Mouse (Mus musculus) ES-E14 (cell line): Measurements from ENCODE around the gene Gmppa.

Experiments
- CHD2 ChIP-seq: IDR thresholded peaks from 2 replicates; pipeline ENCODE4 v1.6.1; 2014; ENCODE audit warnings: mild to moderate bottlenecking, low read depth, low read length, inconsistent platforms
- HCFC1 ChIP-seq: IDR thresholded peaks from 2 replicates; pipeline ENCODE4 v1.6.1; 2012; ENCODE audit warnings: low read length, inconsistent platforms, borderline replicate concordance; ENCODE audit not compliant: insufficient read depth
- MAFK ChIP-seq: IDR thresholded peaks from 2 replicates; pipeline ENCODE4 v1.6.1; 2014; ENCODE audit warnings: mild to moderate bottlenecking, low read depth, low read length, inconsistent platforms; ENCODE audit not compliant: insufficient read depth
- ZNF384 ChIP-seq: IDR thresholded peaks from 2 replicates; pipeline ENCODE4 v1.6.1; 2012; ENCODE audit warnings: low read depth, low read length, inconsistent platforms

DNA sequence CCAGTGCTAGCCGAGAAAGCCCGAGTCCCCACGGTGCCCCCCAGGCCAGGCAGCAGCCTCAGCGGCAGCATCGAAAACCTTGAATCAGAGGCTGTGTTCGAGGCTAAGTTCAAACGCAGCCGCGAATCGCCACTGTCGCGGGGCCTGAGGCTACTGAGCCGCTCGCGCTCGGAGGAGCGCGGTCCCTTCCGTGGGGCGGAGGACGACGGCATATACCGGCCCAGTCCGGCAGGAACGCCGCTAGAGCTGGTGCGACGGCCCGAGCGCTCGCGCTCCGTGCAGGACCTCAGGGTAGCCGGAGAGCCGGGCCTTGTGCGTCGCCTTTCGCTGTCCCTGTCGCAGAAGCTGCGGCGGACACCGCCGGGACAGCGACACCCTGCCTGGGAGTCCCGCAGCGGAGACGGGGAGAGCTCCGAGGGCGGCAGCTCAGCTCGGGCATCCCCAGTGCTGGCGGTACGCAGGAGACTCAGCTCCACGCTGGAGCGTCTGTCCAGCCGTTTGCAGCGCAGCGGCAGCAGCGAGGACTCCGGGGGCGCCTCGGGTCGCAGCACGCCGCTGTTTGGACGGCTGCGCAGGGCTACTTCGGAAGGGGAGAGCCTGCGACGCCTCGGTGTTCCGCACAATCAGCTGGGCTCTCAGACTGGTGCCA is 12.8 kb upstream of the Gmppa start:
- TF ChIP-seq ZNF384: no peak
- TF ChIP-seq HCFC1: no peak
- no peak for TF ChIP-seq CHD2
- TF ChIP-seq MAFK: no peak
